Mouse (Mus musculus): ENCODE measurements around the gene Spata20. TPM values are rescaled to one million over a fixed set of nuclear protein-coding genes. Genes with fewer than 3 reads are reported as not detected.
A peak's percentile ranks its signal among the peaks of the same experiment; 100 is the strongest.

Gene Spata20
- polyA plus RNA-seq, 1 experiment from 2014 or later: not detected

- peaks cover 85% of the 10 kb centered on the region for H3K4me1 ChIP-seq (replicated peaks)
- ATAC-seq: no peak
- 33% methylated on average over 4 of the region's 4 CpGs for WGBS
Measured at GRCm38 (mm10) chr11:94445300-94445699, 40.7 kb downstream of the Spata20 start.

GRCm38 (mm10) chr11:94444829-94445228 is 41.1 kb downstream of the Spata20 start:
- no peak overlapping the region for H3K4me3 ChIP-seq (replicated peaks)
- peaks cover 21% of the 10 kb centered on the region for H3K36me3 ChIP-seq
- 44% methylated on average over 5 of the region's 5 CpGs for WGBS
- H3K27me3 ChIP-seq: no peaks in the 10 kb centered on the region
- H3K9me3 ChIP-seq: no peaks in the 10 kb centered on the region
- 0 out of 2 replicates have a peak overlapping the region, but pooled peaks have one; percentile 35 for H3K27ac ChIP-seq
- peaks cover 85% of the 10 kb centered on the region for H3K4me1 ChIP-seq (replicated peaks)
- H3K9ac ChIP-seq (replicated peaks): 0 out of 2 replicates have a peak overlapping the region, but pooled peaks have one; percentile 41
- ATAC-seq: no peak
- no peak overlapping the region for H3K4me2 ChIP-seq (replicated peaks)

More at GRCm38 (mm10) chr11:94445300-94445699, 40.7 kb downstream of the Spata20 start:
- Histone ChIP-seq H3K9ac (replicated peaks) (no peak overlapping the region), H3K4me3 (replicated peaks) (no peak overlapping the region), H3K9me3 (no peaks in the 10 kb centered on the region), H3K36me3 (peaks cover 21% of the 10 kb centered on the region), H3K4me2 (replicated peaks) (no peak overlapping the region), H3K27ac (0 out of 2 replicates have a peak overlapping the region, but pooled peaks have one; percentile 19), H3K27me3 (no peaks in the 10 kb centered on the region)

GRCm38 (mm10) chr11:94441752-94442151 is 44.2 kb downstream of the Spata20 start:
- no peaks in the 10 kb centered on the region for H3K9me3 ChIP-seq
- no peak overlapping the region for H3K9ac ChIP-seq (replicated peaks)
- H3K36me3 ChIP-seq: peaks cover 31% of the 10 kb centered on the region
- H3K4me2 ChIP-seq (replicated peaks): no peak overlapping the region
- peaks cover 69% of the 10 kb centered on the region for H3K4me1 ChIP-seq (replicated peaks)
- H3K27me3 ChIP-seq: no peaks in the 10 kb centered on the region
- ATAC-seq: no peak
- WGBS: 53% methylated on average over 9 of the region's 9 CpGs
- H3K27ac ChIP-seq: peak overlapping the region; percentile 54
- H3K4me3 ChIP-seq (replicated peaks): no peak overlapping the region

GRCm38 (mm10) chr11:94441122-94441521 is 44.9 kb downstream of the Spata20 start:
- Histone ChIP-seq H3K9ac (replicated peaks) (no peak overlapping the region), H3K4me1 (replicated peaks) (peaks cover 69% of the 10 kb centered on the region), H3K27me3 (no peaks in the 10 kb centered on the region), H3K27ac (peak overlapping the region; percentile 54), H3K4me2 (replicated peaks) (no peak overlapping the region), H3K9me3 (no peaks in the 10 kb centered on the region), H3K4me3 (replicated peaks) (no peak overlapping the region), H3K36me3 (peaks cover 31% of the 10 kb centered on the region)
- peak; percentile 49; the same call in 1 of the 2 replicates for ATAC-seq
- 14% methylated on average over 7 of the region's 7 CpGs for WGBS

- no peaks in the 10 kb centered on the region for H3K27me3 ChIP-seq
- H3K9ac ChIP-seq (replicated peaks): no peak overlapping the region
- WGBS: 56% methylated on average over 6 of the region's 6 CpGs
- no peak overlapping the region for H3K4me3 ChIP-seq (replicated peaks)
- H3K4me2 ChIP-seq (replicated peaks): no peak overlapping the region
- H3K36me3 ChIP-seq: peaks cover 31% of the 10 kb centered on the region
- peaks cover 62% of the 10 kb centered on the region for H3K4me1 ChIP-seq (replicated peaks)
- ATAC-seq: no peak
- H3K27ac ChIP-seq: peak overlapping the region; percentile 54
- H3K9me3 ChIP-seq: no peaks in the 10 kb centered on the region
Measured at GRCm38 (mm10) chr11:94440421-94440820, 45.6 kb downstream of the Spata20 start.

- H3K9me3 ChIP-seq: no peaks in the 10 kb centered on the region
- peaks cover 62% of the 10 kb centered on the region for H3K36me3 ChIP-seq
- H3K27me3 ChIP-seq: no peaks in the 10 kb centered on the region
- H3K4me2 ChIP-seq (replicated peaks): no peak overlapping the region
- peak overlapping the region; percentile 80 for H3K27ac ChIP-seq
- H3K4me1 ChIP-seq (replicated peaks): peaks cover 50% of the 10 kb centered on the region
- H3K9ac ChIP-seq (replicated peaks): no peak overlapping the region
- ATAC-seq: peak; percentile 28; the same call in 1 of the 2 replicates
- 28% methylated on average over 9 of the region's 9 CpGs for WGBS
- no peak overlapping the region for H3K4me3 ChIP-seq (replicated peaks)
Measured at GRCm38 (mm10) chr11:94429011-94429651, 56.8 kb downstream of the Spata20 start.

Other genes with a start within 250 kb of the Spata20 start
- 2.9 and 3.4 TPM in 2 replicates for gene Wfikkn2, start 240.2 kb downstream of the Spata20 start, polyA plus RNA-seq (2015; fragmentation: Nextera tagmentation; extraction: Ambion mirVana)
- 0.54 TPM in 1 of 2 replicates, not detected in the other for gene Gm21885, start 204.3 kb downstream of the Spata20 start, polyA plus RNA-seq (2015; fragmentation: Nextera tagmentation; extraction: Ambion mirVana)
- 165 and 170 TPM in 2 replicates for gene Luc7l3, start 164.2 kb downstream of the Spata20 start, polyA plus RNA-seq (2015; fragmentation: Nextera tagmentation; extraction: Ambion mirVana)
- 10.0 and 11.0 TPM in 2 replicates for gene Ankrd40, start 158.2 kb downstream of the Spata20 start, polyA plus RNA-seq (2015; fragmentation: Nextera tagmentation; extraction: Ambion mirVana)
- 0.46 and 0.90 TPM in 2 replicates for gene Abcc3, start 93.2 kb downstream of the Spata20 start, polyA plus RNA-seq (2015; fragmentation: Nextera tagmentation; extraction: Ambion mirVana)
- gene Cacna1g, start 12.0 kb downstream of the Spata20 start, polyA plus RNA-seq (2015; fragmentation: Nextera tagmentation; extraction: Ambion mirVana): 10.5 and 12.4 TPM in 2 replicates
- 0.19 and 0.46 TPM in 2 replicates for gene Epn3, start 13.8 kb upstream of the Spata20 start, polyA plus RNA-seq (2015; fragmentation: Nextera tagmentation; extraction: Ambion mirVana)
- gene Mycbpap, start 35.6 kb upstream of the Spata20 start, polyA plus RNA-seq (2015; fragmentation: Nextera tagmentation; extraction: Ambion mirVana): 2.4 and 3.6 TPM in 2 replicates
- gene Rsad1, start 63.1 kb upstream of the Spata20 start, polyA plus RNA-seq (2015; fragmentation: Nextera tagmentation; extraction: Ambion mirVana): 4.4 and 5.5 TPM in 2 replicates
- gene Chad, start 78.9 kb upstream of the Spata20 start, polyA plus RNA-seq (2015; fragmentation: Nextera tagmentation; extraction: Ambion mirVana): 0.12 TPM in 1 of 2 replicates, not detected in the other
- 1.7 TPM in 2 replicates for gene Acsf2, start 115.7 kb upstream of the Spata20 start, polyA plus RNA-seq (2015; fragmentation: Nextera tagmentation; extraction: Ambion mirVana)
- 167 and 168 TPM in 2 replicates for gene Lrrc59, start 143.6 kb upstream of the Spata20 start, polyA plus RNA-seq (2015; fragmentation: Nextera tagmentation; extraction: Ambion mirVana)
- gene Mrpl27, start 167.6 kb upstream of the Spata20 start, polyA plus RNA-seq (2015; fragmentation: Nextera tagmentation; extraction: Ambion mirVana): 139 and 150 TPM in 2 replicates
- gene Eme1, start 167.8 kb upstream of the Spata20 start, polyA plus RNA-seq (2015; fragmentation: Nextera tagmentation; extraction: Ambion mirVana): 11.6 and 13.6 TPM in 2 replicates
- 8.3 and 11.3 TPM in 2 replicates for gene Xylt2, start 191.3 kb upstream of the Spata20 start, polyA plus RNA-seq (2015; fragmentation: Nextera tagmentation; extraction: Ambion mirVana)
- gene Gm11541, start 218.3 kb upstream of the Spata20 start, polyA plus RNA-seq (2015; fragmentation: Nextera tagmentation; extraction: Ambion mirVana): not detected in 2 replicates

Measured in midbrain, embryonic 13.5 days (tissue).